Mouse (Mus musculus): Measurements from ENCODE around the gene Eml4.

The Eml4 gene

GRCm38 (mm10) chr17:83498889-83499288, 148.2 kb downstream of the Eml4 start:
- in situ Hi-C loops (cut with MboI, MseI), result no loop called here

GRCm38 (mm10) chr17:83499692-83500091, 149.0 kb downstream of the Eml4 start:
- in situ Hi-C loops (cut with MboI, MseI), result no loop called here

- in situ Hi-C loops (cut with MboI, MseI), result no loop called here
Measured at GRCm38 (mm10) chr17:83503693-83504092, 153.0 kb downstream of the Eml4 start.

- in situ Hi-C loops (cut with MboI, MseI), result no loop called here
Measured at GRCm38 (mm10) chr17:83512130-83512529, 161.4 kb downstream of the Eml4 start.

- in situ Hi-C loops (cut with MboI, MseI), result no loop called here
Measured at GRCm38 (mm10) chr17:83513655-83514212, 163.0 kb downstream of the Eml4 start.

GRCm38 (mm10) chr17:83514213-83514701, 163.5 kb downstream of the Eml4 start:
- in situ Hi-C loops (cut with MboI, MseI), result no loop called here

- in situ Hi-C loops (cut with MboI, MseI), result no loop called here
Measured at GRCm38 (mm10) chr17:83517280-83518015, 166.7 kb downstream of the Eml4 start, which contains the start of gene Cox7a2l. Cox7a2l (minus strand) TSS chr17:83517330.

- in situ Hi-C loops (cut with MboI, MseI), result no loop called here
Measured at GRCm38 (mm10) chr17:83521881-83522280, 171.2 kb downstream of the Eml4 start.

GRCm38 (mm10) chr17:83522590-83523379, 172.1 kb downstream of the Eml4 start:
- in situ Hi-C loops (cut with MboI, MseI), result no loop called here

- in situ Hi-C loops (cut with MboI, MseI), result no loop called here
Measured at GRCm38 (mm10) chr17:83524753-83525152, 174.0 kb downstream of the Eml4 start.

GRCm38 (mm10) chr17:83525596-83525995, 174.9 kb downstream of the Eml4 start:
- in situ Hi-C loops (cut with MboI, MseI), result no loop called here

GRCm38 (mm10) chr17:83526091-83526561, 175.4 kb downstream of the Eml4 start:
- in situ Hi-C loops (cut with MboI, MseI), result no loop called here

GRCm38 (mm10) chr17:83526624-83527532, 176.1 kb downstream of the Eml4 start:
- in situ Hi-C loops (cut with MboI, MseI), result no loop called here

GRCm38 (mm10) chr17:83527651-83528381, 177.1 kb downstream of the Eml4 start:
- in situ Hi-C loops (cut with MboI, MseI), result no loop called here

Measured in regulatory T cell (primary cell).